Mouse (Mus musculus): Measurements from ENCODE around the gene Hist1h2be.
"Not testable (repeated sequence)": the region's sequence is repeated elsewhere in the genome, so short reads cannot be mapped to it uniquely, and the experiment has no call there.

DNA sequence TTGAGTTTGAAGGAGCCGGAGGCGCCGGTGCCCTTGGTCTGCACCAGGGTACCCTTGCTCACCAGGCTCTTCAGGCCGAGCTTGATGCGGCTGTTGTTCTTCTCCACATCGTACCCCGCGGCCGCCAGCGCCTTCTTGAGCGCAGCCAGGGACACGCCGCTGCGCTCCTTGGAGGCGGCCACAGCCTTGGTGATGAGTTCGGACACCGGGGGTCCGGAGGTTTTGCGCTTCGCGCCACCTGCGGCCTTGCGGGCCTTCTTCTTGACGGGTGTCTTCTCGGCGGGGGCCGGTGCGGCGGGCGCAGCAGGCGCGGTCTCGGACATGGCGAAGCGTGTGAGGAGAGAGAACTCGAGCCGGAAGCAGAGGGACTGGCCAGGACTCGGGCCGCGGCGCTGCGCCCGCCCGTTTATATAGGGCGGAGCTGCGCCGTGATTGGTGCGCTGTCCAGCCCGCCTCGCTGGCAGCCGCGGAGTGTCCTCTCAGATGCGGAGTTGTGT lies 1.3 kb upstream of the Hist1h2be start, which contains the start of gene Hist1h1e:
- TF ChIP-seq CTCF (IDR thresholded peaks at IDR 0.05; ENCODE audit: low read depth) = not testable (repeated sequence)
- TF ChIP-seq EP300 (IDR thresholded peaks at IDR 0.05; ENCODE audit: low read depth) = peak; percentile 90

Measured in heart, postnatal 0 days (tissue).